Mouse (Mus musculus) embryonic fibroblast, embryonic 13.5 days (primary cell): Measurements from ENCODE around the gene Ipcef1. TPM values are rescaled to one million over a fixed set of nuclear protein-coding genes. Genes with fewer than 3 reads are reported as not detected.
"Not testable (repeated sequence)": the region's sequence is repeated elsewhere in the genome, so short reads cannot be mapped to it uniquely, and the experiment has no call there.

Experiments
- H3K27ac ChIP-seq: 2 replicates; pipeline ENCODE4 v1.5.1; 2012; ENCODE audit warnings: low read length, control low read depth, inconsistent platforms; ENCODE audit not compliant: insufficient read depth
- H3K4me1 ChIP-seq: 2 replicates; pipeline ENCODE4 v1.6.1; 2011; ENCODE audit warnings: low read length; ENCODE audit not compliant: control insufficient read depth, insufficient read depth
- H3K4me3 ChIP-seq: 2 replicates; pipeline ENCODE4 v1.5.1; 2011; ENCODE audit warnings: mild to moderate bottlenecking, control low read depth, low read length; ENCODE audit not compliant: insufficient read depth
- CTCF ChIP-seq: IDR thresholded peaks from 2 replicates; pipeline ENCODE4 v1.5.1; 2011; ENCODE audit warnings: mild to moderate bottlenecking, control low read depth, low read length, moderate library complexity, borderline replicate concordance; ENCODE audit not compliant: insufficient read depth
- POLR2A ChIP-seq: IDR thresholded peaks from 2 replicates; pipeline ENCODE4 v1.6.1; 2011; ENCODE audit warnings: low read depth, mild to moderate bottlenecking, control low read depth, low read length, moderate library complexity
- polyA plus RNA-seq: library from polyadenylated mRNA; stranded (reverse); fragments of >200 nt; gene quantifications from 2 replicates; pipeline ENCODE4 v1.2.4, GENCODE M21; 2011; ENCODE audit warnings: low read depth; ENCODE audit not compliant: missing spikeins, insufficient read length

Ipcef1 gene
- polyA plus RNA-seq, 1 experiment, result not detected

DNA sequence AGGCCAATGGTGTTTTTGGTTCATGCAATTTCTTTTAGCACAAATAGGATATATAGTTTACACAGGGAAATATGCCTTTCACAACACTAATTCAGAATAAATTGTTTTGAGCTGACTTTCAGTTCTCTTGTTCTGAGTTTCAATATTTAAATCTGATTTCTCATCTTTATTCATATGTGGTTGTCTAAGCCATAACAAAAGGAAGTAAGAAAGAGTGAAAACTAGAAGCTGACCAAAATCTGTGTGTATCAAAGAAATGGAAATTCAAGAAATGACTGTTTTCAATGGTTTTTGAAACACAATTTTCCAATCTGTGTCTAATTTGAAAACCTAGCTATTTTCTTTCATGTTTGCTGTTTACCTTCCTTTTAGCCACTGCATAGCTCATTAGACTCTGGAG lies 11.2 kb downstream of the Ipcef1 start:
- Histone ChIP-seq H3K4me3 (no peak overlapping the region), H3K27ac (no peak overlapping the region), H3K4me1 (no peaks in the 10 kb centered on the region)
- no peak for TF ChIP-seq POLR2A
- no peak for TF ChIP-seq CTCF

DNA sequence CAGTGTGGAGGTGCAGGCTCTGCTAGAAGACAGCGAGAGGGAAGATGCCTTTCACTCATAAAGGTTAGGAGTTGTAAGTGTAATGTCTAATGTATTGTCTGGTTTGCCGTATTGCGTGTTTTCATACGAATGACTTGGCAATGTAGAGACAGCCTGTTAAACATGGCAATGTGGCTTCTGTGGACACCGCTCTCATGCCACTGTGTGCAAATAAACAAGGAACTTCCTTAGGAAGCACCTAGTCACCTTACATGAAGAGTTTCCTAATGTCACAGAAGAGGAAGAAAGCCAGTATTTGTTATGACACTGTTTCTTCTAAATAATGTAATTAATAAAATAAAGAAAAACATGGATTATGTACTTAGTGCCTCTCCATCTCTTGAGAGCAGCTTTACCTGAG lies 15.1 kb downstream of the Ipcef1 start:
- TF ChIP-seq POLR2A (no peak), CTCF (no peak)
- Histone ChIP-seq H3K4me3 (no peak overlapping the region), H3K4me1 (no peaks in the 10 kb centered on the region), H3K27ac (no peak overlapping the region)

DNA sequence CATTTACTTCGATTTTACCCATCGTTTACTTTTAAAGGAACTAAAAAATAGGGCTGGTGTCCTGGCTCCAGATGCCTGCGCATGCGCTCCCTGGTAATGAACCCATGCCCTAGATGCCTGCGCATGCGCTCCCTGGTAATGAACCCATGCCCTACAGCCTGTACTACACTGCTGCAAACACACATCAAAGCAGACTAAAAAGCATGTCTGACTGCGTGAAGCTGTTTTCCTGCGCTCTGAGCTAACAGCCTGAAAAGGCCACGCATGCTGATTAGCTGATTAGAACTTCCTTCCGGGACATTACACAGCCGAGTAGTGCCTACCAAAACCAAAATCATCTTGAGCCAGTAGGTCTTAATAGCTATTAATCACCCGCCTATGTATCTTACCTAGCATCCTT lies 16.7 kb downstream of the Ipcef1 start:
- Histone ChIP-seq H3K27ac (no peak overlapping the region), H3K4me3 (no peak overlapping the region), H3K4me1 (no peaks in the 10 kb centered on the region)
- TF ChIP-seq POLR2A, result no peak
- no peak for TF ChIP-seq CTCF

DNA sequence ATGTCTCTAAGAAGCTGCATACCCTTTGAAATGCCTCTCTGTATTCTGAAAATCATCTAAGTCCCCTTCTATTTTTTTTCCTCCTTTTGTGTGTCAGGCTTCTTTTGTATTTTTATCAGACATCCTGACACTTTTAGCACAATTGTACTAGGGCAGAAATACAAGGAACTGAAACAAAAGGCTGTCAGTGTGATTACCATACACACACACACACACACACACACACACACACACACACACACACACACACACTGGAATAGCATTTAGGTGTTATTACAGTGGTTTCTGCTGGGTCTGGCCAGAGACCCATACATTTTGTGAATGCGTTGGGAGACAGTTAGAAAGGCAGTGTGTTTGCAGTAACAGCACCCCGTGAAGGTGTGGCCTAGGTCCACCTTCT lies 18.8 kb downstream of the Ipcef1 start:
- no peak for TF ChIP-seq CTCF
- TF ChIP-seq POLR2A, result no peak
- no peaks in the 10 kb centered on the region for H3K4me1 ChIP-seq
- no peak overlapping the region for H3K4me3 ChIP-seq
- H3K27ac ChIP-seq, result no peak overlapping the region

DNA sequence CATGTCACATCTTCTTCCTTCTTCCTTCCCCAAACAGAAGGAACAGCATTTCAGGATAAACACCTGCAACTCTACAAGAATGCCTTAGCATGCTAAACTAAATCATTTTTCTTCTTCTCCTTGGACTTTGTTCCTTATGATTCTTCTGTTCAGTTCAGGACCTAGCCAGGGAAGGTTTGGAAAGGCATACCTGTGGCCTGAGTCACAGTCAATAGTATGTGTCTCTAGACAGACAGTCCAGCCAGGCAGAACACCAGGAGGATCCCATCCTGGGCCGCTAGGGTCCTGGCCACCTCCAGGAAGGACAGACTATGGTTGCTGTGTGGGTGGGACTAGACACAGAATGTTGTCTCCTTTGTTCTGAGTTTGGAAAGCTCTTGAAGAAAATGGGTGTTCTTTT lies 27.2 kb downstream of the Ipcef1 start:
- Histone ChIP-seq H3K27ac (no peak overlapping the region), H3K4me1 (no peaks in the 10 kb centered on the region), H3K4me3 (no peak overlapping the region)
- no peak for TF ChIP-seq CTCF

DNA sequence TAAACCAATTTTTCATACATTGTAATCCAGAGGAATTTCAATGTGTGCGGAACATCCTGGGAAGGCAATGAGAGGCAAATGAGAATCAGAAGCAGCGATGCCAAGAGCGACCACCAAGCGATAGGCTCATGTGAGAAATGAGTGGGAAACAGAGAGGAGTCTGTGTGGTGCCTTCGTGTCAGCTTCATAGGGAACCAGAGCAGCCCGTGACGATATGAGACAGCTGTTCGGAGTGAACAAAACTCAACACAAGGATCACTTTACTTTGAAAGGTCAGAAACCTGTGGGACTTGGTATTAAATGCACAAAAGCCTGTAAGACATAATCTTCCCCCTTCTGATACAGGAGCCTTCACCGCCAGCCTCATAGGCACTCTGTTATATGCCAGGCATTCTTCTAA lies 31.7 kb downstream of the Ipcef1 start:
- Histone ChIP-seq H3K27ac (no peak overlapping the region), H3K4me1 (no peaks in the 10 kb centered on the region)
- TF ChIP-seq POLR2A (no peak), CTCF (no peak)

DNA sequence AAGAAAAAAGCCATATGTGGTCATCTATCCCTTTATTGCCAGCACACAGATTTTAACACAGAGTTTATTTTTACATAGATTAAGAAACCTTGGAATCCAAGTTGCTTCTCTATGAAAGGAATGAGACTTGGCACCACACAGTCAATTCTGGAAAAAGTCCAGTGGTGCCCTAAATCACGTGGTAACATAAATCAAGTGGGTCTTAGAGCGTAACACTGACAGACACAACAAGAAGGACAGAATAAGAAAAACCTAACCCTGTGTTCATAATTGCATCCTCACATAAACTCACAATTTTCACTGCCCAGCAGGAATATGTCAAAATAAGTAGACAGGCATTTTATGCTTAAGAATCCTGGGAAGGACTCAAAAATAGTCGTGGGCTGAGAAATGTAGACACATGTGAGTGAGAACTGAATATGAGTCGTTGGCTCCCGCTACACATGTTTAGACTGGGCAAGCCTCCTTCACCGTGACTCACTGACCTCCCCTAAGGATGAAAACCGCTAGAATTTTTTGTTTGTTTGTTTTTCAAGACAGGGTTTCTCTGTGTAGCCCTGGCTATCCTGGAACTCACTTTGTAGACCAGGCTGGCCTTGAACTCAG lies 32.4 kb downstream of the Ipcef1 start:
- TF ChIP-seq CTCF, result no peak
- TF ChIP-seq POLR2A, result no peak
- no peaks in the 10 kb centered on the region for H3K4me1 ChIP-seq
- peak overlapping the region; percentile 91 for H3K27ac ChIP-seq
- no peak overlapping the region for H3K4me3 ChIP-seq

More for the DNA sequence above, 31.7 kb downstream of the Ipcef1 start:
- H3K4me3 ChIP-seq, result no peak overlapping the region

DNA sequence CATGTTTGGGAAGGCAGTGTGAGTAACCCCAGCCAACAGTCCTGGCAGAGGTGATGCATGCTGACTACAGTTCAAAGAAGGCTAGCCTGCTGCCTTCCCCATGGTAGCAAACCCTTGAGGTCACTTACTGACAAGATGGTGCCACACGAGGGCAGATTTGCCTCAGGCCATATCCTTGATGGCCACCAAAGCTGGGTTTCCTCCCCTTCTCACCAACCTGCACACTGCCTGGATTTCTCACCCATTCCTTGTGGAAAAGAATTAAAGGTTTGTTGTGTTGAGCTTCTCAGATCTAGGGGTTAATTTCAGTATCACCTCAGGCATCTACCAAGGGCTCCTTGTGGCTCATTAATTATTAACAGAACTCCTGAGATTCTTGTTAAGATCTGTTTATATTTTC lies 37.1 kb downstream of the Ipcef1 start:
- TF ChIP-seq POLR2A (no peak), CTCF (no peak)
- Histone ChIP-seq H3K4me1 (no peaks in the 10 kb centered on the region), H3K27ac (no peak overlapping the region), H3K4me3 (no peak overlapping the region)

DNA sequence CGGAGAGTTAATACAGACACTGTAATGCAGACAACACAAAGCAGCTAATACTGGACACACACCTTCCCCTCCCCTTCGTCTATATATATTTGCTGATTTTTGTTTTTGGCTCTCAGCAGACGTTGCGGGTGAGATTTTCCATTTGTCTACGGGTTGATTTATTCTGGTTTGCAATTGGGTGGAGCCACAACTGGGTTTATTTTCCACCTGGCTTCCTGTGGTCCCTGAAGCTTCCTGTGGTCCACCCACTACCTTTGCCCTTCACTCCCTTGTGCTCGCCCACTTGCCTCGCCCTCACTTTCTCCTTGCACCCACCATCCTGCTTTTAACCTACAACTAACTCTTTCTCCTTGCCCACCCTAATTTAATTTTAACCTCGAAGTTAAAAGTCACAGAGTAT lies 41.7 kb downstream of the Ipcef1 start:
- TF ChIP-seq CTCF (no peak), POLR2A (no peak)
- H3K4me1 ChIP-seq, result no peaks in the 10 kb centered on the region
- no peak overlapping the region for H3K27ac ChIP-seq
- H3K4me3 ChIP-seq, result no peak overlapping the region

DNA sequence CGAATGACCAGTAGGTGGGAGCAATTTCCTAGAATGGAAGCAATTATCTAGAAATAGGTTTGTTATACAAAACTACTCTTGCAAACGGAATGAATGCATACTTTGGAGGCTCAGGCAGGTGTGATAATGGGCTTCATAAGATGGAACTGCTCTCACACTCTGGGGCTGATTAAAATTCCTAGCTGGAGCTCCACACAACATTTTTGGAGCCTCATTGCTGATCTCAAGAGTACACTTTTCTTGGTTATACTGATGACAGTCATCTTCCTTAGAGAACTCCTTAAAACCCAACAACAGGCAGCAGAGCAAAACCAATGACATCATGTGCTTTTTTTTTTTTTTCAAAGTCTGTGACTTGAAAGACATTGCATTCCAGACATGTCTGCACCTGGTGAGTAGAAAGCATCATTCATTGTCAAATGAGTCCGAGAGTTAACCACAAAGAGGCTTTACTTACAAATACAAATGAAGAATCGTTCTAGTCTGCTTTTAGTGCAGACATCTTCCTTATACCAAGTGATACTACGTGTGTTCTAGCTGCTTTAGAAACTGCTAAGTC lies 47.2 kb downstream of the Ipcef1 start:
- Histone ChIP-seq H3K4me3 (no peak overlapping the region), H3K27ac (no peak overlapping the region), H3K4me1 (no peaks in the 10 kb centered on the region)
- TF ChIP-seq CTCF (no peak), POLR2A (no peak)

DNA sequence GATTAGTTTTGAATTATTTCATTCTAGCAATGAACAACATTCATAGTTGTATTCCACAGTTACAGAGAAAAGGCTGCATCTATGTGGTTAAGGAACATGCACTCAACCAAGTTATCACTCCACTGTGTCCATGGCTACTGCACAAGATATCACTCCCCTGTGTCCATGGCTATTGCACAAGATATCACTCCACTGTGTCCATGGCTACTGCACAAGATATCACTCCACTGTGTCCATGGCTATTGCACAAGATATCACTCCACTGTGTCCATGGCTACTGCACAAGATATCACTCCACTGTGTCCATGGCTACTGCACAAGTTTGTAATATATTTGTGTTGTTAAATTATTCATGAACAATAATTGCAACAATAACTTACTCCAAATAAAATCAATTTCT lies 48.4 kb downstream of the Ipcef1 start:
- H3K4me1 ChIP-seq, H3K27ac ChIP-seq, H3K4me3 ChIP-seq: not testable (repeated sequence)
